Mouse (Mus musculus): ENCODE results near the gene Gjd3. TPM values are rescaled to one million over a fixed set of nuclear protein-coding genes. Genes with fewer than 3 reads are reported as not detected.
A peak's percentile ranks its signal among the peaks of the same experiment; 100 is the strongest.

Gjd3 gene
- polyA plus RNA-seq, 1 experiment: not detected

GRCm38 (mm10) chr11:98939084-98939952, 43.5 kb downstream of the Gjd3 start:
- H3K4me1 ChIP-seq (ENCODE audit: control insufficient read depth, insufficient read depth, low read length): peaks cover 13% of the 10 kb centered on the region
- WGBS: 29% methylated on average over 15 of the region's 15 CpGs
- peak overlapping the region; percentile 55 for H3K4me3 ChIP-seq (replicated peaks; ENCODE audit: control insufficient read depth, low read depth, low read length)

GRCm38 (mm10) chr11:98938701-98939083, 44.1 kb downstream of the Gjd3 start:
- Histone ChIP-seq H3K4me1 (ENCODE audit: control insufficient read depth, insufficient read depth, low read length) (peaks cover 9% of the 10 kb centered on the region), H3K27ac (ENCODE audit: control insufficient read depth, insufficient read depth, low read depth, low read length, poor library complexity) (no peak overlapping the region; the same call in 1 of the 2 replicates), H3K4me3 (replicated peaks; ENCODE audit: control insufficient read depth, low read depth, low read length) (peak overlapping the region; percentile 67)
- 59% methylated on average over 7 of the region's 7 CpGs for WGBS
- TF ChIP-seq POLR2A (IDR thresholded peaks at IDR 0.05; ENCODE audit: borderline replicate concordance, control insufficient read depth, low read depth, low read length) (no peak), CTCF (IDR thresholded peaks at IDR 0.05; ENCODE audit: control insufficient read depth, insufficient read depth, low read length) (no peak)

More at GRCm38 (mm10) chr11:98939084-98939952, 43.5 kb downstream of the Gjd3 start:
- TF ChIP-seq POLR2A (IDR thresholded peaks at IDR 0.05; ENCODE audit: borderline replicate concordance, control insufficient read depth, low read depth, low read length): no peak
- no peak for TF ChIP-seq CTCF (IDR thresholded peaks at IDR 0.05; ENCODE audit: control insufficient read depth, insufficient read depth, low read length)
- H3K27ac ChIP-seq (ENCODE audit: control insufficient read depth, insufficient read depth, low read depth, low read length, poor library complexity): peak overlapping the region; percentile 32

- TF ChIP-seq CTCF (IDR thresholded peaks at IDR 0.05; ENCODE audit: control insufficient read depth, insufficient read depth, low read length) (no peak), POLR2A (IDR thresholded peaks at IDR 0.05; ENCODE audit: borderline replicate concordance, control insufficient read depth, low read depth, low read length) (no peak)
- peak overlapping the region; percentile 67 for H3K4me3 ChIP-seq (replicated peaks; ENCODE audit: control insufficient read depth, low read depth, low read length)
- peak overlapping the region; percentile 86 for H3K27ac ChIP-seq (ENCODE audit: control insufficient read depth, insufficient read depth, low read depth, low read length, poor library complexity)
- WGBS: 1% methylated on average over 39 of the region's 39 CpGs
- peaks cover 8% of the 10 kb centered on the region for H3K4me1 ChIP-seq (ENCODE audit: control insufficient read depth, insufficient read depth, low read length)
Observed at GRCm38 (mm10) chr11:98937914-98938694, 44.7 kb downstream of the Gjd3 start.

- TF ChIP-seq POLR2A (IDR thresholded peaks at IDR 0.05; ENCODE audit: borderline replicate concordance, control insufficient read depth, low read depth, low read length) (no peak; the same call in 1 of the 2 replicates), CTCF (IDR thresholded peaks at IDR 0.05; ENCODE audit: control insufficient read depth, insufficient read depth, low read length) (no peak)
- under 1% methylated on average over 38 of the region's 38 CpGs for WGBS
Observed at GRCm38 (mm10) chr11:98937410-98937913, 45.4 kb downstream of the Gjd3 start.

GRCm38 (mm10) chr11:98936606-98937409, 46.0 kb downstream of the Gjd3 start:
- WGBS: 12% methylated on average over 23 of the region's 23 CpGs
- Histone ChIP-seq H3K27ac (ENCODE audit: control insufficient read depth, insufficient read depth, low read depth, low read length, poor library complexity) (peak overlapping the region; percentile 66), H3K4me3 (replicated peaks; ENCODE audit: control insufficient read depth, low read depth, low read length) (peak overlapping the region; percentile 67), H3K4me1 (ENCODE audit: control insufficient read depth, insufficient read depth, low read length) (peaks cover 10% of the 10 kb centered on the region)
- TF ChIP-seq CTCF (IDR thresholded peaks at IDR 0.05; ENCODE audit: control insufficient read depth, insufficient read depth, low read length): no peak
- no peak for TF ChIP-seq POLR2A (IDR thresholded peaks at IDR 0.05; ENCODE audit: borderline replicate concordance, control insufficient read depth, low read depth, low read length)

More at GRCm38 (mm10) chr11:98937410-98937913, 45.4 kb downstream of the Gjd3 start:
- peaks cover 10% of the 10 kb centered on the region for H3K4me1 ChIP-seq (ENCODE audit: control insufficient read depth, insufficient read depth, low read length)
- H3K27ac ChIP-seq (ENCODE audit: control insufficient read depth, insufficient read depth, low read depth, low read length, poor library complexity): peak overlapping the region; percentile 86
- peak overlapping the region; percentile 67 for H3K4me3 ChIP-seq (replicated peaks; ENCODE audit: control insufficient read depth, low read depth, low read length)

- TF ChIP-seq POLR2A (IDR thresholded peaks at IDR 0.05; ENCODE audit: borderline replicate concordance, control insufficient read depth, low read depth, low read length): 0 out of 2 replicates have a peak, but pooled peaks have one; percentile 13
- no peak for TF ChIP-seq CTCF (IDR thresholded peaks at IDR 0.05; ENCODE audit: control insufficient read depth, insufficient read depth, low read length)
- peaks cover 10% of the 10 kb centered on the region for H3K4me1 ChIP-seq (ENCODE audit: control insufficient read depth, insufficient read depth, low read length)
- no peak overlapping the region for H3K4me3 ChIP-seq (replicated peaks; ENCODE audit: control insufficient read depth, low read depth, low read length)
- peak overlapping the region; percentile 22; the same call in 1 of the 2 replicates for H3K27ac ChIP-seq (ENCODE audit: control insufficient read depth, insufficient read depth, low read depth, low read length, poor library complexity)
- 49% methylated on average over 29 of the region's 29 CpGs for whole genome bisulfite sequencing
Observed at GRCm38 (mm10) chr11:98936170-98936569, 46.6 kb downstream of the Gjd3 start.

- no peak overlapping the region for H3K27ac ChIP-seq (ENCODE audit: control insufficient read depth, insufficient read depth, low read depth, low read length, poor library complexity)
- TF ChIP-seq POLR2A (IDR thresholded peaks at IDR 0.05; ENCODE audit: borderline replicate concordance, control insufficient read depth, low read depth, low read length): no peak
- no peak for TF ChIP-seq CTCF (IDR thresholded peaks at IDR 0.05; ENCODE audit: control insufficient read depth, insufficient read depth, low read length)
- H3K4me1 ChIP-seq (ENCODE audit: control insufficient read depth, insufficient read depth, low read length): peaks cover 10% of the 10 kb centered on the region
- 86% methylated on average over 3 of the region's 3 CpGs for WGBS
- H3K4me3 ChIP-seq (replicated peaks; ENCODE audit: control insufficient read depth, low read depth, low read length): no peak overlapping the region
Observed at GRCm38 (mm10) chr11:98935123-98935522, 47.7 kb downstream of the Gjd3 start.
